Mouse (Mus musculus) thymus, adult 18-20 months (tissue): ENCODE measurements at regions not wholly inside any gene's neighbourhood (a gene's known extent, or its start where the extent isn't known, plus 50 kb on each side); places are given as distances from the start of the nearest gene placed in this dataset.

Source experiments
- DNase-seq, 2 experiments: peaks; one replicate each; pipeline ENCODE4 v3.0.0; 2022; ENCODE audit warnings: mixed read lengths in 2 of 2

DNA sequence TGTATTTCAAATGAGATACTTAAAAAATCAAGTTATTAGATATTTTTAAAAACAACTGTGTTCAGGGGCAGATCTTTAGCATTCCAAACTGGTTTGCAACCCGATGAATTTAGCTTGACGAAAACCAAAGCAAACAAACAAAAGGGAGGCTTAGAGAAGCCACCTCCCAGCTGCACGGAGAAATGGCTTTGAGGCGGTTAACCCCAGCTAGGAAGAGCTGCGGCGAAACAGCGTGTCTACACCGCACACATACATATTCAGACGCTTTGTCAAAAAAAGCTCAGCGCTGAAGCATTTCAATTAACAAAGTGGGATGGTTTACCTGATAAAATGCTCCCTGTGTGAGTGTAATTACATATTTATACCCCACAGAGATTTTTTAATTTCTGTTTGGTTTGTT is 123.0 kb upstream of the Ap5m1 start:
- DNase-seq = no peak

- no peak for DNase-seq
Observed at GRCm38 (mm10) chr14:48930886-48931285, 135.0 kb upstream of the Ap5m1 start.

GRCm38 (mm10) chr14:48925870-48926269 is 140.0 kb upstream of the Ap5m1 start:
- peak; percentile 21 to 56 for DNase-seq

GRCm38 (mm10) chr14:48909420-48909819 is 156.5 kb upstream of the Ap5m1 start:
- no peak for DNase-seq

- no peak for DNase-seq
Observed at GRCm38 (mm10) chr14:48907991-48908698, 157.8 kb upstream of the Ap5m1 start.

- no peak for DNase-seq
Observed at GRCm38 (mm10) chr14:48907403-48907973, 158.4 kb upstream of the Ap5m1 start.

DNA sequence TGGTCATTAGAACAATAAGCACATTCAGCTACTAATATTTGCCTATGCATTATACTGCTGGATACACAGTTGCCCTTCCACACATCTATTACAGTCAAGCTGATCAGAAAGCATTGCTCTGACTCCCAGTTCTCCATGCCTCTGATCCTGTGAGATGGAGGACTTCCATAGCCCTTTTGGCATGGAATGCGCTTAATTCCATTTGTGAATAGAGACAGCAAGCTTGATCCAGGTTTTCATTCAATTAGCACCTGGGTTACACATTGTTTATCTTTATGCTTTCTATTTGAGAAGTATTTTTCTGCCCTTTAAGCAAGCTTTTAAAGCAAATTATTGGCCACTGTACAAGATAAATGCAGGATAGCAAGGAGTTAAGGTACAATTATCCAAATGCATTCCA is 158.9 kb upstream of the Ap5m1 start:
- no peak for DNase-seq

- DNase-seq = no peak
Observed at GRCm38 (mm10) chr14:48904576-48904975, 161.3 kb upstream of the Ap5m1 start.

DNA sequence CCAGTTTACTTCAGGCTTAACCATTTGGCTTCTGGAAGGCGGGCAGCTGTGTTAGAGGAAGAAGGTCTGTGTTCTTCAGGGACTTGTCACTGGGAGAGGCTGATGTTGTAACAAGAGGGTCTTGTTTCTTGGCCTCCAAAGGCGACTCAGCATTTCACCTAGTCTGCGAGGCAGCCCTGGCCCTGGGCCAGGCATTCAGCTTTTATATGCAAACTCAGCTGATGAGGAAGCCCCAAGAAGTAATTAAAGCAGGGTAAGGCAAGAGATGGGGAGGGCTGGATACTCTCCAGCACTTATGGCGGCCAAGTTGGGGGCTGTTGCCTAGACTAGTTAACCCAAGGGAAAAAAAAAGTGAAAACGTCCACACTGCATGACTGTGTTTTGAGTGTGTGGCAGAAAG is 162.4 kb upstream of the Ap5m1 start:
- no peak for DNase-seq

DNA sequence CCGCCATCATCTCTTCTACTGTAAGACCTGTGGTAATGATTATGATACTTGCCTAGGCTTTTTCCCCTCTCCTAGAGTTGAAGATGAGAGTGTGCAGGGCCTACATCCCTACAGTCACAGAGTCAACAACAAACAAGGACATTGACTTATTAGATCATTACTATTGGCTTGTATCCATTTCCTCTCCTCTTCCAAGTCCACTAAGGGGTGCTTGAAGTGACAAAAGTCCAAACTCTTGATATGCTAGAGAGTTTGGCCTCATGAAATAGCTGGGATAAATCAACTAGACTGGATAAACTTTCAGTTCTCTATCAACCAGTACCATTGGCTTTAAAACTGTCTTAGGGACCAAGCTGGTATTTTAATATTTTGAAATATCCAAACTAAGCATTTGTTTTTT is 165.7 kb upstream of the Ap5m1 start:
- DNase-seq = no peak

- DNase-seq = no peak
Observed at GRCm38 (mm10) chr14:48897140-48897539, 168.8 kb upstream of the Ap5m1 start.

GRCm38 (mm10) chr14:48896235-48896634 is 169.7 kb upstream of the Ap5m1 start:
- no peak for DNase-seq

- no peak for DNase-seq
Observed at GRCm38 (mm10) chr14:48891216-48891615, 174.7 kb upstream of the Ap5m1 start.

- DNase-seq = no peak
Observed at GRCm38 (mm10) chr14:48888954-48889353, 176.9 kb upstream of the Ap5m1 start.

DNA sequence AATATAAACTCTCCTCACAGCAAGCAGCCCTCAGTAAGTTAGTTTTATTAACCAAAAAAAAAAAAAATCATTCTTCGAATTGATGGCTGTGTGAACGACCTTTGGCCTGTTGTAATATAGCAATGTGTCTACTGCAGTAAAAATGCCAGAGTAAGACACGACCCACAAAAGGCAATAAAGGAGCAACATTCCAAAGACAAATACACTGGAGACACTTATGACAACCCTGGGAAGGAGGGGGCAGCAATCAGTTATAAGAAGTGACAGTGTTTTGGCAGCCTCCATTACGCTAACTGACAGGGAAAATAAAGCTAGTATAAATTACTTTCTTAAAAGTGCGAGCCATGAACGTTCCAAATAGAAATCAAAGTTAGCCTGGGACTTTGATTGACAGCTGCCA is 185.9 kb upstream of the Ap5m1 start:
- no peak for DNase-seq

DNA sequence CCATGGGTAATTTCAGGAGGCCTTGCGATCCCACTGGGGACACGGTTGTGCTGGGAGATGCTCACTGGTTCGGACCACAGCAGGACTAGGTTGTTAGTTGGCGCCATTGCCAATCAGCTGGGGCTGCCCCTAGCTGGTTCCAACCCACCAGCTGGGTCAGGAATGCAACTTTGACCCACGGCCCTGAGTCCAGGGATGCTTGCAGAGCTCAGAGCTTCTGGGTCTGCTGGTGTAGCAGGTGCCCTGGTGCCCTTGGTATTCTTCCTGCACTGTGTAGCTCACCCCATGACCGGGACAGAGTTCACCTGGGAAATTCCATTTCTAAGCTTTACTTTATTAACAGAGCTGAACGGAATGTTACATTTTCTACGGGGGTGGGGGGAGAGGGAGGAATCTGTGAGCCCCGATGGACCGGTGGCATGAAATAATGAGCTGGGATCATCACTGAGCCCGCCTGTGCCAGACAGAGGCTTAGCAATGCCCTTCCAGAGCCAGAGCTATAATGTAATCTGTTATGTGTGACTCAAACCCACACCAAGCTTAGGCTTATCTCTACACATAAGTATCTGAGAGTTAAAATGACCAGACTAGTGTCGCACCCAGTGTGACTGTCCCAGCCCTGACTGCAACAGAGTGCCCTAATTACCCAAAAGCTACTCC is 187.8 kb upstream of the Ap5m1 start:
- DNase-seq = no peak

GRCm38 (mm10) chr14:48871313-48871712 is 194.6 kb upstream of the Ap5m1 start:
- no peak for DNase-seq

- no peak for DNase-seq
Observed at GRCm38 (mm10) chr14:48869956-48870355, 195.9 kb upstream of the Ap5m1 start.

DNA sequence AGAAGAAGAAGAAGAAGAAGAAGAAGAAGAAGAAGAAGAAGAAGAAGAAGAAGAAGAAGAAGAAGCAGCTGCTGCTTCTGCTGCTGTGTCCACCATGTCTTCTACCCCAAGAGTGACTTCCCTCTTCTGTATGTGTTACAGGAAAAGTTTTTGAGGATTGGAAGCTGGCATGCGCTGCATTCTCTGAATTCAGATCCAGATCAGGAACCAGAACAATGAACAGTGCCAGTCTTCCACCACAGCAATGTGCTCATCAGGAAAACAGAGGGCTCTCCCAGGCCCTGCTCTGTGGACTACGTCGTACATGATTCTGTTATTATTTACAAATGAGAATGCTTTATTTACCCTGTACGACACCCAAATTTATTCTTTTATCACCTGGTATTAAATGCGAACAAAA is 181.8 kb upstream of the Otx2 start:
- no peak for DNase-seq

DNA sequence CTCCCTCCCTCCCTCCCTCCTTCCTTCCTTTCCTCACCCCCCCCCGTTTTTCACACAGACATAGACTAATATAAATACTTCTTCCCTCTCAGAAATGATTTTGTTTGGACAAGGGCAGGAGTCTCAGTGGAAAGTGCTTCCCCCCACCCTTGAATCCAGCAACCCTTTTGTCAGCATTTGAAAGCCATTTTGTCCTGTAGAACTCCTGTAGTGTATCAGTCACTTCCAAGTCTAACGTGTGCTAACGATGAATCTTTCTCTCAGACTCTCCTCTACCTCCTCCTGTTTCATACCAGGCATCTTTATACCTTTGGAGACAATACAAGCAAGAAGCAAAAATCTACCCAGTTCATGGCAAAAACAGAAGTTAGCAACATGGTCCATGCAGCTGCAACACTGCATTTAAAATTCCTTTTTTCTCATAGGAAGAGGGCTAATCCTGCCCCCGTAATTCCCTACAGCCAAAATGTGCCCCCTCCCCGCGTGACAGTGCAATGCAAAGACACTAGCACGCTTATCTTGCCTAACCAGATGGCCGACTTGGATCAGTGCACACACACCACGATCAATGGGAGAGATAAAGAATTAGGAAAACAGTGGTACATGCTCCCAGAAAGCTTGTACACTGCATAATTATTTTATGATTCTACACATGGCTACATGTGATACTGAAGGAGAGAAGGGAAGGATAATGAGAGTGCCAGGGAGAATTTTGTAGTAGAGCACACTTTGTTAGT is 180.7 kb upstream of the Otx2 start:
- DNase-seq = no peak

GRCm38 (mm10) chr14:48853479-48854187 is 180.0 kb upstream of the Otx2 start:
- no peak for DNase-seq

DNA sequence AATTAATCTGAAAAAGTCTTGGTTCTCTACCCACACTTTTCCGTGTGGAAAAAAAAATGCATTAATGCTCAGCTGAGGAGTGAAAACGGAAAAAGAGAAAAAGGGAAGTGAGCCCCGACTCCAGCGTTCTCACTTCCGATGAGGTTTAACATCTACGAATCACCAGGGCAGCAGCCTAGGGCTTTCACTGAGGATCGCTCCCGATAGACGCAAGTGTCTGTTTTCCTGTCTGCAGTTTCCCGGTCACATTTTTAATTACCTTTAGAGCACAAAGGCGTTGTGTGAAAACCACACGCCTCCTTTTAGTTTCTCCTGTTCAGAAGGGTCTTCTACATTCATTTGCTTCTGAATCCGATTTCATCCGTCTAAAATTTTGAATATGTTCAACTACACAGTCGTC is 179.2 kb upstream of the Otx2 start:
- no peak for DNase-seq

DNA sequence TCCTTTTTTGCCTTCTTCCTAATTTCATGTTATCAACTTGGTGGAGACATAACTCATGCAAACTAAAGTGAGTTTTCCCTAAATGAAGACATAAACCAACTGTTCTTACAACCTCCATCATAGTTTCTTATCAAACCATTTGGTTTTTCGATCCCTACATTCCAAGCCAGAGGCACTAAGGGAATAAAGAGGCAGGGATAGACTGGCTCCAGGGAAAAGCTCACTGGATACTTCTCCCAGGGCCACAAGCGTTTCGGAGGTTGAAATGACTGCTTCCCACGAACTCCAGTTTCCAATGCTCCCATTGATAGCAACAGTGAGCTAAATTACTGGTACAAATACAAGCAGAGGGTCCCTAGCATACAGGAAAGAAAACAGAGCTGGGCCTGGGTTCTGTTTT is 178.4 kb upstream of the Otx2 start:
- no peak for DNase-seq
